Mouse (Mus musculus) heart, adult 2 months (tissue): ENCODE measurements around the gene Lrrc4c. TPM values are rescaled to one million over a fixed set of nuclear protein-coding genes. Genes with fewer than 3 reads are reported as not detected.

Experiments
- DNase-seq, 2 experiments: peaks; one replicate each; pipeline ENCODE4 v3.0.0; 2021
- H3K27ac ChIP-seq: fragments of 200-600 bp; 2 replicates; pipeline ENCODE4 v1.8.1; 2022
- H3K27me3 ChIP-seq: fragments of 200-500 bp; 2 replicates; pipeline ENCODE4 v1.6.1; 2012; ENCODE audit warnings: mild to moderate bottlenecking, low read length, inconsistent platforms, mixed read lengths; ENCODE audit not compliant: control insufficient read depth, insufficient read depth
- H3K36me3 ChIP-seq: fragments of 200-500 bp; 2 replicates; pipeline ENCODE4 v1.6.1; 2012; ENCODE audit warnings: low read length, inconsistent platforms; ENCODE audit not compliant: control insufficient read depth, insufficient read depth
- H3K4me1 ChIP-seq: fragments of 200-500 bp; 2 replicates; pipeline ENCODE4 v1.6.1; 2011; ENCODE audit warnings: low read length; ENCODE audit not compliant: control insufficient read depth, insufficient read depth
- H3K4me3 ChIP-seq: fragments of 200-600 bp; 2 replicates; pipeline ENCODE4 v1.8.1; 2022
- H3K79me2 ChIP-seq: fragments of 200-500 bp; replicated peaks from 2 replicates; pipeline ENCODE4 v1.6.1; 2012; ENCODE audit warnings: mild to moderate bottlenecking, inconsistent platforms, low read length, moderate library complexity, mixed read lengths; ENCODE audit not compliant: control insufficient read depth, insufficient read depth
- H3K9ac ChIP-seq: fragments of 200-500 bp; 2 replicates; pipeline ENCODE4 v1.6.1; 2012; ENCODE audit warnings: low read depth, mild to moderate bottlenecking, control low read depth, inconsistent platforms, low read length, mixed read lengths
- CTCF ChIP-seq: fragments of 200-600 bp; IDR thresholded peaks from 2 replicates; pipeline ENCODE4 v1.8.1; 2022; ENCODE audit warnings: antibody characterized with exemption, mild to moderate bottlenecking, moderate library complexity
- EP300 ChIP-seq: fragments of 200-500 bp; IDR thresholded peaks from 2 replicates; pipeline ENCODE4 v1.6.1; 2011; ENCODE audit warnings: low read depth, low read length, control low read depth; ENCODE audit not compliant: insufficient read depth
- POLR2A ChIP-seq: fragments of 200-500 bp; IDR thresholded peaks from 2 replicates; pipeline ENCODE4 v1.6.1; 2011; ENCODE audit warnings: mild to moderate bottlenecking, low read depth, low read length, control low read depth; ENCODE audit not compliant: insufficient read depth
- WGBS: fragments of 180-500 bp; shearing (Covaris S2); methylation state at CpG from one replicate; pipeline ENCODE4 v1.1.7; 2018; 5-methylcytosine and 5-hydroxymethylcytosine counted together
- intact Hi-C: fragments of 180-260 bp; cut with DNase I; formaldehyde crosslinking; loops from one replicate; pipeline ENCODE4 v1.15.1; 2025
- polyA plus RNA-seq: library from polyadenylated mRNA; depleted of rRNA; stranded (reverse); fragments of >200 nt; gene quantifications from 2 replicates; pipeline ENCODE4 v1.2.3, GENCODE M21; 2012
- total RNA-seq, 2 experiments: library from RNA; stranded (reverse); gene quantifications; 2 replicates each; pipeline ENCODE4 v1.2.3; 2021

Lrrc4c gene
- total and polyA plus RNA-seq, 3 experiments = 0.20 to 0.39 (median 0.23) TPM

DNA sequence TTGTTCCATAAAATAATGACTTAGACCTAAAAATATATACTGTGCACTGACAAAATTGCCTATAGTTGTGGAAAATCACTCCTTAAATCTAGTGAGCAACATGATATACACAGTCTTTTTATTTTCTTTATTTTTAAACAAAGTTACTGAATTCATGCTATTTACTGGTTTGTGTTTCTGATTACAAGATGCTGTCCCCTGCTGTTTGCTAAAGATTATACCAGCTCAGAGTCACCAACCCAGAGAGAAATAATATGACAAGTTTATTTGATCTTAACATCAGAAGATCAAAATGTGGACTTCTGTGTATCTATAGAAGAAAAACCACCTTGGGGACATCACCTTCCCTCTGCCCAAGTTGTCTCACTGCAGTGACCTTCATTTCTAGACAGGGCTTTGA lies 1145.6 kb downstream of the Lrrc4c start:
- intact Hi-C loops = no loop called here

DNA sequence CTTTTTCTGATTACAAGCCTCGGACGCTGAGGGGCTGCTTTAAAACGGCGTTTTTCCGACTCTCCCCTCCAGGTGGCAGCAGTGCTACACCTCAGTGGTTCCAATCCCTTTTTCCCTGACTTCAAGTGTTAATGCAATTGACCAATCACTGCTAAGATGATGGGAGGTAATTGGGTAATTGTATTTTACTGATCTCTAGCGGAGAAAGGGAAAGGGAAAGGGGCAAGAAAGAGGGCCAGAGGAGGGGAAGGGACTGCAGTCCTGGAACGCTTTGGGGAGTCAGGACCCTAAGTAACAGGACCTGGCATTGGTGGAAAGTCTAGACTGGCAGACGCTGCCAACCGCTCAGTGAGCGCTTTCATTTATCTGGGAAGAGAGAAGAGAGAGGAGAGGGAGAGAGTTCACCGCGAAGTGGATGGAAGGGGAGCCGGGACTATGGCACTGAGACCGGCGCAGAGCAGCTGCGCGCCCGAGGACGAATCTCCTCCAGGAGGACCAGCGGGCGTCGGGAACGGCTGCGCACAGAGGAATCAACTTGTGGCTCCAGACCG lies 1148.3 kb downstream of the Lrrc4c start:
- peak overlapping the region; percentile 15; the same call in 1 of the 2 replicates for H3K27ac ChIP-seq
- peak; percentile 57 to 73 for DNase-seq
- under 1% methylated on average over 25 of the region's 25 CpGs for WGBS
- no peaks in the 10 kb centered on the region for H3K4me1 ChIP-seq
- intact Hi-C loops = no loop called here
- no peak overlapping the region for H3K9ac ChIP-seq
- no peaks in the 10 kb centered on the region for H3K27me3 ChIP-seq
- H3K4me3 ChIP-seq = peak overlapping the region; percentile 48
- no peaks in the 10 kb centered on the region for H3K36me3 ChIP-seq
- no peaks in the 10 kb centered on the region for H3K79me2 ChIP-seq
- peak; percentile 34; the same call in 1 of the 2 replicates for TF ChIP-seq POLR2A
- peak; percentile 84 for TF ChIP-seq CTCF
- no peak for TF ChIP-seq EP300

More for the DNA sequence above, 1145.6 kb downstream of the Lrrc4c start:
- H3K27me3 ChIP-seq = no peaks in the 10 kb centered on the region
- TF ChIP-seq POLR2A = no peak
- no peak for TF ChIP-seq CTCF
- no peak for TF ChIP-seq EP300
- no peak overlapping the region for H3K4me3 ChIP-seq
- no peak for DNase-seq
- no peak overlapping the region for H3K27ac ChIP-seq
- no peaks in the 10 kb centered on the region for H3K79me2 ChIP-seq
- H3K9ac ChIP-seq = no peak overlapping the region
- no peaks in the 10 kb centered on the region for H3K36me3 ChIP-seq
- H3K4me1 ChIP-seq = no peaks in the 10 kb centered on the region

DNA sequence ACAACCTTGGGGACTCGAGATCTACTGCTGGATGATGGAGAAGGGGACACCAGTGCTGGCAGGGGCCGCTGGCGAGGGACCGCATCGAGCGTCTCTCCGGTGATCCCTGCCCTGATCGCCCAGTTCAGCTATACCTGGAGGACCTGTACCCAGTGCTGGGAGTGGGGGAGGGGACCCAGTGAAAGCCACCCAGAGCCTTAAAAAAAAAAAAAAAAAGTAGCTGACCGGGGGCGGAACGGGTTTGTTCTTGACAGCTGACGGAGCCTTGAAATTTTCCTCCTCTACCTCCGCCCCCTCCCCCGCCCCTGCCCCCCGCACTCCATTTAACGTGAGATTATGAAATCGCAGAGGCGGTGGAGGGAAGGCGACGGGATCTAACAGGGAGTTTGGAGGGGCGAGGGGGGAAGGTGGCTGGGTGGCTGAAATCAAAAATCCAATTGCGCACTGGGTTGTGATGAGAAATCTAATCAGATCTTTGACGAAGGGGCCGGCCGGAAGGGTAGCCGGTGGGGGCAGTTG lies 1149.1 kb downstream of the Lrrc4c start:
- WGBS = 1% methylated on average over 26 of the region's 26 CpGs
- Histone ChIP-seq H3K4me3 (peak overlapping the region; percentile 48), H3K79me2 (no peaks in the 10 kb centered on the region), H3K27me3 (no peaks in the 10 kb centered on the region), H3K36me3 (no peaks in the 10 kb centered on the region), H3K4me1 (no peaks in the 10 kb centered on the region), H3K9ac (0 out of 2 replicates have a peak overlapping the region, but pooled peaks have one; percentile 39), H3K27ac (no peak overlapping the region)
- DNase-seq = no peak
- intact Hi-C loops = no loop called here
- no peak for TF ChIP-seq EP300

DNA sequence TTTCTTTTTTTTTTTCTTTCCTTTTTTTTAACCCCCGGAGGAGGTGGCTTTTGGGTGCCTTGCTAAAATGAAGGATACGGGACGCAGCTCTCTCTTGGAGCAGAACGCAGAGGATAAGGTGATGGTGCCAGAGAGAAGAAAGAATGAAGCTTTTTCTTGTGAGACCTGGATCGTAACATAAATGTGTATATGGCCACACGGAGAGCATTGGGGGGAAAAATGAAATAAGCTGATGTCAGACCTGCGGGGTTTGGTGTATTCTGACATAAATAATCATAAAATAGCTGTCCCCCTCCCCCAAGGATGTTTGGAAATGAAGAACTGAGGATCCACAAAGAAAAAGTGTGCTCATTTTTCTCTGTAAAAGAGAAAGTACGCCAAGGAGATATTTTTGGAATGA lies 1149.7 kb downstream of the Lrrc4c start:
- 13% methylated on average over 8 of the region's 8 CpGs for WGBS
- no peaks in the 10 kb centered on the region for H3K36me3 ChIP-seq
- intact Hi-C loops = no loop called here

DNA sequence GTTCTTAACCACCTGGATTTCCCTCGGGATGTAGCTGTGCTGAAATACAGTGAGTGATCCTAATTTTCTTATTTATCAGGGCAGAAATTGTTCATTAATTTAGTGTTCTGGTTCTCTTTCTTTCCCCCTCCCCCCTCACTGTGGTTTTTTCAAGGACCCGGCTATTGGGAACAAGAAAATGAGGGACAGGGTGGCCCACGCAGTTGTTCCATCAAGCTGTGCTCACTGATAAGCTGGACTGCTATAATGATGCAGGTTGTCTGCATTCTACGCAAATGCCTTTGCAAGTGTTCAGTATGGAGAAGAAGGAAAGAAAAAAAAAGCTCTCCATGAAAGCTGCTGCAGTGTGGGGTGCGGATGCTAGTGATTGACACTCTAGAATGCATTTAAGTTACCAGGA lies 1150.4 kb downstream of the Lrrc4c start:
- Histone ChIP-seq H3K27me3 (no peaks in the 10 kb centered on the region), H3K79me2 (no peaks in the 10 kb centered on the region), H3K4me3 (no peak overlapping the region), H3K9ac (no peak overlapping the region), H3K36me3 (no peaks in the 10 kb centered on the region), H3K4me1 (no peaks in the 10 kb centered on the region), H3K27ac (no peak overlapping the region)
- no peak for TF ChIP-seq EP300
- TF ChIP-seq CTCF = no peak
- no peak for TF ChIP-seq POLR2A
- no peak for DNase-seq
- intact Hi-C loops = no loop called here
- WGBS = 37% methylated on average over 5 of the region's 5 CpGs

More for the DNA sequence above, 1149.7 kb downstream of the Lrrc4c start:
- no peak overlapping the region for H3K4me3 ChIP-seq
- H3K27me3 ChIP-seq = no peaks in the 10 kb centered on the region
- H3K4me1 ChIP-seq = no peaks in the 10 kb centered on the region
- no peak for TF ChIP-seq CTCF
- TF ChIP-seq POLR2A = no peak
- no peak for TF ChIP-seq EP300
- H3K27ac ChIP-seq = no peak overlapping the region
- H3K79me2 ChIP-seq = no peaks in the 10 kb centered on the region
- H3K9ac ChIP-seq = no peak overlapping the region
- DNase-seq = no peak

DNA sequence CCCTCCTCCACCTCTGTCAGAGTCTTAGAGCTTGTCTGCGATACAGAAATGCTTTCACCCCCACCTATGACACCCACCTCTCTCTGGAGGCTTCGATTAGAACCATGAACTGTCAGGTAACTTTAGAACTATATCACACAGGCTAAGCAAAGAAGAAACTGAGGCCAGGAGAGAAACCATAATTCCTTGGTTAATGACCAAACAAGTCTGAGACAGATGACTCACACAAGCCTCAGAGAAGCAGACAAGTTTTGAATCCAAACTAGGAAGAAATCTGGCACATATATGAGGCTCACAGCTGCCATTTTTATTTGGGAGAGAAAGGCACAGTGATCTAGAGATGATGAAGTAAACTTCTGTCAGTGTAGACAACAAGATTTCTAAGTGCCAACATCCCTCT lies 1151.4 kb downstream of the Lrrc4c start:
- TF ChIP-seq CTCF (no peak), EP300 (no peak), POLR2A (no peak)
- no peak for DNase-seq
- Histone ChIP-seq H3K27me3 (no peaks in the 10 kb centered on the region), H3K9ac (no peak overlapping the region), H3K79me2 (no peaks in the 10 kb centered on the region), H3K27ac (no peak overlapping the region), H3K36me3 (no peaks in the 10 kb centered on the region), H3K4me1 (no peaks in the 10 kb centered on the region), H3K4me3 (no peak overlapping the region)
- intact Hi-C loops = no loop called here
- 50% methylated on average over 2 of the region's 2 CpGs for WGBS
